In genomic region chr1:69108159-69108925, GRCm38 (mm10) we compare ENCODE assay signal across 9 mouse cellular contexts. TPM values are rescaled to one million over a fixed set of nuclear protein-coding genes. Genes with fewer than 3 reads are reported as not detected.
DNase-seq lines count a peak whose midpoint lies in the region; ATAC-seq lines count a peak whose summit lies in the region.
"Had no signal": no experiment of that assay in that cellular context is flagged by ENCODE, and none has a peak within 500 bp of the region (broad histone marks: within the 10 kb centered on the region; RNA-seq: fewer than 3 reads in every experiment).

No protein-coding gene starts in this region.

- H3K27ac ChIP-seq in embryonic facial prominence, embryonic 10.5 days (replicated peaks) = 0 out of 2 replicates have a peak overlapping the region, but pooled peaks have one; percentile 71
- H3K27ac ChIP-seq in liver, embryonic 16.5 days (ENCODE audit: low read length) = no peak overlapping the region
- no peak overlapping the region for H3K27ac ChIP-seq in neural tube, embryonic 14.5 days (ENCODE audit: low read depth, low read length)

- no peaks in the 10 kb centered on the region for H3K36me3 ChIP-seq in embryonic facial prominence, embryonic 10.5 days (replicated peaks)
- no peaks in the 10 kb centered on the region for H3K36me3 ChIP-seq in liver, embryonic 16.5 days (ENCODE audit: control insufficient read depth, insufficient read depth)
- no peaks in the 10 kb centered on the region for H3K36me3 ChIP-seq in neural tube, embryonic 14.5 days (ENCODE audit: control insufficient read depth, insufficient read depth, low read length)

- peak; percentile 24 for DNase-seq in ovary, postnatal 36 days (ENCODE audit: low spot score)
- no peak for DNase-seq in ovary, adult 18-20 months (ENCODE audit: low spot score)
- DNase-seq in embryonic facial prominence, embryonic 10.5 days (ENCODE audit: low spot score) = peak; percentile 70
- peak; percentile 34 to 61 for DNase-seq in heart, postnatal 14 days
- DNase-seq in kidney, postnatal 36 days = peak; percentile 75 to 84
- DNase-seq in adipocyte (ENCODE audit: low spot score) = no peak

- peak overlapping the region; percentile 64 for H3K4me2 ChIP-seq in liver, embryonic 16.5 days (ENCODE audit: low read depth, low read length)
- peak overlapping the region; percentile 71 for H3K4me2 ChIP-seq in neural tube, embryonic 14.5 days (ENCODE audit: low read depth, low read length)

- peaks cover 36% of the 10 kb centered on the region for H3K4me1 ChIP-seq in embryonic facial prominence, embryonic 10.5 days
- H3K4me1 ChIP-seq in liver, embryonic 16.5 days (ENCODE audit: control insufficient read depth, low read depth, low read length) = no peaks in the 10 kb centered on the region
- H3K4me1 ChIP-seq in neural tube, embryonic 14.5 days (ENCODE audit: control insufficient read depth, insufficient read depth, low read length) = peaks cover 7% of the 10 kb centered on the region; the same call in 1 of the 2 replicates

- H3K4me3 ChIP-seq in embryonic facial prominence, embryonic 10.5 days = peak overlapping the region; percentile 69
- peak overlapping the region; percentile 46 for H3K4me3 ChIP-seq in liver, embryonic 16.5 days (ENCODE audit: low read depth, low read length)
- H3K4me3 ChIP-seq in neural tube, embryonic 14.5 days (ENCODE audit: low read depth, low read length) = peak overlapping the region; percentile 71

- intact Hi-C loops in heart, postnatal 14 days (cut with DNase I) = loop anchor here (10.0 kb wide), 1 partner anchor 134 kb away; no protein-coding TSS in a partner anchor

- H3K9me3 ChIP-seq in embryonic facial prominence, embryonic 10.5 days = no peaks in the 10 kb centered on the region
- no peaks in the 10 kb centered on the region for H3K9me3 ChIP-seq in liver, embryonic 16.5 days (replicated peaks; ENCODE audit: control insufficient read depth, low read length)
- no peaks in the 10 kb centered on the region for H3K9me3 ChIP-seq in neural tube, embryonic 14.5 days (ENCODE audit: control insufficient read depth, low read length)

- ATAC-seq in liver, embryonic 16.5 days (ENCODE audit: low read depth) = 0 out of 2 replicates have a peak, but pooled peaks have one; percentile 30
- ATAC-seq in neural tube, embryonic 14.5 days (ENCODE audit: low read depth) = peak; percentile 78

- H3K9ac ChIP-seq in liver, embryonic 16.5 days (ENCODE audit: low read depth, low read length) = no peak overlapping the region
- H3K9ac ChIP-seq in neural tube, embryonic 14.5 days (replicated peaks; ENCODE audit: low read depth, low read length) = peak overlapping the region; percentile 72

- peaks cover 70% of the 10 kb centered on the region for H3K27me3 ChIP-seq in embryonic facial prominence, embryonic 10.5 days (replicated peaks; ENCODE audit: low read depth, poor library complexity, severe bottlenecking)
- peaks cover 45% of the 10 kb centered on the region for H3K27me3 ChIP-seq in liver, embryonic 16.5 days (ENCODE audit: control insufficient read depth, insufficient read depth, low read depth, low read length)
- H3K27me3 ChIP-seq in neural tube, embryonic 14.5 days (ENCODE audit: control insufficient read depth, insufficient read depth, low read length) = no peaks in the 10 kb centered on the region; the same call in 1 of the 2 replicates

- WGBS in embryonic facial prominence, embryonic 10.5 days = 3% methylated on average over 20 of the region's 20 CpGs
- 4% methylated on average over 20 of the region's 20 CpGs for WGBS in liver, embryonic 16.5 days (ENCODE audit: insufficient replicate concordance)
- 3% methylated on average over 20 of the region's 20 CpGs for WGBS in neural tube, embryonic 14.5 days

RNA-seq across cellular contexts. Expression of gene Erbb4, which starts 0.5 kb away (rescaled TPM):
- 0.62 and 0.85 TPM in 2 replicates for polyA plus RNA-seq in embryonic facial prominence, embryonic 10.5 days (2016; fragmentation: Nextera tagmentation; extraction: Ambion mirVana)
- total RNA-seq in heart, postnatal 14 days (2021) = 10 to 100 TPM; 15.0 to 17.0 TPM
- 0.01 TPM in 1 of 2 replicates, not detected in the other for polyA plus RNA-seq in liver, embryonic 16.5 days (2015; fragmentation: Nextera tagmentation; extraction: Ambion mirVana)
- polyA plus RNA-seq in neural tube, embryonic 14.5 days (2014; fragmentation: Nextera tagmentation; extraction: Ambion mirVana) = 17.9 and 30.6 TPM in 2 replicates
- total RNA-seq: MEL had no signal

Comparison
In these comparisons a context has a peak if more than half of its experiments do, and no peak if none do; other contexts are left out.
1. DNase-seq: peak in ovary, postnatal 36 days (single experiment), embryonic facial prominence, embryonic 10.5 days (single experiment), heart, postnatal 14 days (2 of 2) and kidney, postnatal 36 days (2 of 2); none in ovary, adult 18-20 months (single experiment) and adipocyte (single experiment).
2. RNA of gene Erbb4, which starts 0.5 kb away (polyA plus RNA-seq): 17.9 to 30.6 TPM in neural tube, embryonic 14.5 days; 0.62 to 0.85 TPM in embryonic facial prominence, embryonic 10.5 days and 0.01 TPM in liver, embryonic 16.5 days; every median in the first group is over 10 times any median in the second.
3. Peak in every context shown above with its lines, with median percentiles within 50 percentile points of each other: H3K4me3 ChIP-seq.